Mouse (Mus musculus) brown adipose tissue, adult 24 weeks (tissue): ENCODE results near the gene Kcnj15. TPM values are rescaled to one million over a fixed set of nuclear protein-coding genes. Genes with fewer than 3 reads are reported as not detected.

Experiments
- H3K27ac ChIP-seq: fragments of 200-500 bp; replicated peaks from 2 replicates; pipeline ENCODE4 v1.5.1; 2012; ENCODE audit warnings: low read depth, mild to moderate bottlenecking, low read length
- H3K4me1 ChIP-seq: fragments of 200-500 bp; 2 replicates; pipeline ENCODE4 v1.6.1; 2012; ENCODE audit warnings: low read length, mixed read lengths; ENCODE audit not compliant: control insufficient read depth, insufficient read depth, insufficient read length
- H3K4me3 ChIP-seq: fragments of 200-500 bp; 2 replicates; pipeline ENCODE4 v1.5.1; 2012; ENCODE audit warnings: low read depth, mild to moderate bottlenecking, low read length, moderate library complexity; ENCODE audit not compliant: insufficient read depth
- polyA plus RNA-seq: library from polyadenylated mRNA; stranded (reverse); fragments of >200 nt; gene quantifications from 2 replicates; pipeline ENCODE4 v1.2.4, GENCODE M21; 2012; ENCODE audit not compliant: missing spikeins, insufficient read depth, insufficient read length

Gene Kcnj15
- polyA plus RNA-seq, 1 experiment = 3.3 TPM

DNA sequence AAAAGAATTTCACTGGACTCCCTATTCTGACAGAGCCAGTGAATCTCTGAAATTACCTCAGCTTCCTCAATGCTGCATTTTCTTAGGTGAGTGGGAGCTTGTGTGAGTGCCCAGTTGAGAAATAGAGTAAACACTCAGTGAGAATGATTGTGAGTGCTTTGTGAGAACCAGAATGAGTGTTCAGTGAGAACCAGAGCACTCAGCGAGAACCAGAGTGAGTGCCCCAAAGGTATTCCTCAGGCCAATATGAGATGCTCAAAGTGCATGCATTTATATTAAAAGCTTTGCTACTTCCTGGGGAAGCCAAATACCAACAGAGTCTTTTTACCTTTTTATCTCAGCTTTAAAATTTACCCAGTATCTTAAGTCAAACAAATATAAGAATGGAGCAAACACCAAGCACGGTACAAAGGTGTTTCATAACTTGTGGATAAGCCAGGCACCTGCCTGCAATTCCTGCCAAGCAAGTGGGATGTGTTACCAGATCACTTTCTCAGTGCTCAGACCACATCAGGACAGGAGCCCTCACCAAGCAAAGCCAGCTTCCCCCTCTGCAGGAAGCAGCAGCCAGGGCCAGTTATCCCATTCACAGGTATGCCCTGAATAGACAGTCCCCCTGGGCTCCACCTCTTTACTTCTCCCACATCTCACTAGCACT is 22.3 kb upstream of the Kcnj15 start:
- Histone ChIP-seq H3K4me3 (no peak overlapping the region), H3K4me1 (0 out of 2 replicates have a peak, but pooled peaks cover 1% of the 10 kb centered on the region), H3K27ac (no peak overlapping the region)

GRCm38 (mm10) chr16:95239209-95239925 is 18.0 kb upstream of the Kcnj15 start:
- no peak overlapping the region for H3K27ac ChIP-seq
- H3K4me1 ChIP-seq = peaks cover 22% of the 10 kb centered on the region; the same call in 1 of the 2 replicates
- no peak overlapping the region for H3K4me3 ChIP-seq

DNA sequence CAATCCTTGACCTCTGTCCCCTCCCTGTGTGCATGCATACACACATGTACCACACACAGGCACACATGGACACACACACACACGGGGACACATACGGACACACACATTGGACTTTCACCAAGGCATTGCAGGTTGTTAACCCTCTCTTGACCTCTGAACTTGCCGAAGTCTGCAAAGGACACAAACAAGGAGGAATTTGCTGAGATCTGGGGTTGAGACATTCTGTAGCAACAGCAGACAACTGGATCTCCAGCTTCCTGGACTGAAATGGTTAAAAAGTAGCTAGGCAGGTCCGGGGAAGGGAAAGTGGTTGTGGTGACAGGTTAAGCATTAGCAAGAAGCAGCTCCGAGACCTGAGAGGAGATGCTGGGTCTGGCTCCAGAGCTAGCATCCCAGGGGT is 16.7 kb upstream of the Kcnj15 start:
- Histone ChIP-seq H3K27ac (0 out of 2 replicates have a peak overlapping the region, but pooled peaks have one; percentile 2), H3K4me1 (peaks cover 22% of the 10 kb centered on the region; the same call in 1 of the 2 replicates), H3K4me3 (no peak overlapping the region)

- H3K4me3 ChIP-seq = no peak overlapping the region
- peak overlapping the region; percentile 58; the same call in 1 of the 2 replicates for H3K27ac ChIP-seq
- H3K4me1 ChIP-seq = peaks cover 22% of the 10 kb centered on the region; the same call in 1 of the 2 replicates
Measured at GRCm38 (mm10) chr16:95241581-95241980, 15.8 kb upstream of the Kcnj15 start.

GRCm38 (mm10) chr16:95242114-95242513 is 15.2 kb upstream of the Kcnj15 start:
- 0 out of 2 replicates have a peak overlapping the region, but pooled peaks have one; percentile 12 for H3K27ac ChIP-seq
- H3K4me1 ChIP-seq = peaks cover 22% of the 10 kb centered on the region; the same call in 1 of the 2 replicates
- no peak overlapping the region for H3K4me3 ChIP-seq

- no peak overlapping the region for H3K27ac ChIP-seq
- H3K4me3 ChIP-seq = no peak overlapping the region
- H3K4me1 ChIP-seq = peaks cover 22% of the 10 kb centered on the region; the same call in 1 of the 2 replicates
Measured at GRCm38 (mm10) chr16:95243401-95243800, 14.0 kb upstream of the Kcnj15 start.

GRCm38 (mm10) chr16:95244626-95245303 is 12.6 kb upstream of the Kcnj15 start:
- H3K4me1 ChIP-seq = peaks cover 22% of the 10 kb centered on the region; the same call in 1 of the 2 replicates
- no peak overlapping the region; the same call in 1 of the 2 replicates for H3K27ac ChIP-seq
- no peak overlapping the region for H3K4me3 ChIP-seq

DNA sequence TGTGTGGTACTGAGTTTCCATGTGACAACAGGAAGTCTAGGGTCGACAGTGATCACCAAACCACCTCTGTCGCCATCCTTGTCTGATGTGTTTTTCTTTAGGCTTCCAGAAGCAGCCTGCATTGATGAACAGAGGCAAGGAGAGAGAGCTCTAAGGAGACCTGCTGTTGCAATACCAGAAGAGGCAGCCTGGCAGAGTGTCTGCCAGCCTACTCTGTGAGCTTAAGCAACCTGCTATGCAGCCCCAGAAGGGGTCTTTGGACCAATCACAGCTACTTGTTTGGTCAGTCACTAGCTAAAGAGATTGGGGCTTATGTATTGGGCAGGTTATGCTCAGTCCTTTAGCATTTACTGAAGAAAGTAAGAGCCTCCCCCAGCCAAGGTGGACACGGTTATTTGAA is 11.9 kb upstream of the Kcnj15 start:
- H3K4me1 ChIP-seq = peaks cover 19% of the 10 kb centered on the region; the same call in 1 of the 2 replicates
- H3K27ac ChIP-seq = no peak overlapping the region; the same call in 1 of the 2 replicates
- H3K4me3 ChIP-seq = no peak overlapping the region

GRCm38 (mm10) chr16:95248646-95249045 is 8.7 kb upstream of the Kcnj15 start:
- Histone ChIP-seq H3K4me3 (no peak overlapping the region), H3K4me1 (peaks cover 8% of the 10 kb centered on the region; the same call in 1 of the 2 replicates)

GRCm38 (mm10) chr16:95256648-95257047 is 710 bp upstream of the Kcnj15 start:
- Histone ChIP-seq H3K4me1 (peaks cover 8% of the 10 kb centered on the region; the same call in 1 of the 2 replicates), H3K27ac (no peak overlapping the region), H3K4me3 (no peak overlapping the region)

More at GRCm38 (mm10) chr16:95248646-95249045, 8.7 kb upstream of the Kcnj15 start:
- no peak overlapping the region for H3K27ac ChIP-seq

- H3K27ac ChIP-seq = no peak overlapping the region
- H3K4me1 ChIP-seq = peaks cover 8% of the 10 kb centered on the region; the same call in 1 of the 2 replicates
- no peak overlapping the region for H3K4me3 ChIP-seq
Measured at GRCm38 (mm10) chr16:95258100-95258499, 742 bp downstream of the Kcnj15 start.

- Histone ChIP-seq H3K4me1 (peaks cover 11% of the 10 kb centered on the region; the same call in 1 of the 2 replicates), H3K27ac (0 out of 2 replicates have a peak overlapping the region, but pooled peaks have one; percentile 36), H3K4me3 (no peak overlapping the region)
Measured at GRCm38 (mm10) chr16:95259505-95259904, 2.1 kb downstream of the Kcnj15 start.

- Histone ChIP-seq H3K4me3 (no peak overlapping the region), H3K27ac (no peak overlapping the region), H3K4me1 (peaks cover 11% of the 10 kb centered on the region; the same call in 1 of the 2 replicates)
Measured at GRCm38 (mm10) chr16:95260693-95261092, 3.3 kb downstream of the Kcnj15 start.

DNA sequence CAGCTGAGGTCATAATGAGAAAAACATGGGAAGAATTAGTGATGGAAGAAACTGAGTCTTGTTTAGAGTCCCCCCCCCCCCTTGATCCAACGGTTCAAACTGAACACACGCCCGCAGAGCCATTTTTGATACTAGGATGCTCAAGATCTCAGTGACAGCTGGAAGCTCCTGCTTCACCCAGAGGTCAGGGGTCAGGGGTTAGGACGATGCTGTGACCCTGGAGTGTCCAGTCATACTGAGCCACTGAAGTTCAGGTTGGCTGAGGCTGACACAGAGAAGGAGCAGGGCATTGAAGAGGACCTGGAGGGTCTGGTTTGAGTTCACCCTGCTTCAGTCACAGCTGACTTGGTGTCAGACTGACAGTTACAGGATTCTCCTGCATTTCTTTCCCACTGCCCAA is 4.4 kb downstream of the Kcnj15 start:
- Histone ChIP-seq H3K27ac (no peak overlapping the region), H3K4me3 (no peak overlapping the region), H3K4me1 (peaks cover 11% of the 10 kb centered on the region; the same call in 1 of the 2 replicates)
